Mouse (Mus musculus) bone marrow macrophage, adult 2 months (primary cell): Measurements from ENCODE around the gene Ankmy2.

ENCODE experiments used
- CTCF ChIP-seq: IDR thresholded peaks from 2 replicates; pipeline ENCODE4 v1.5.1; 2012; ENCODE audit warnings: low read depth, mild to moderate bottlenecking, low read length, moderate library complexity
- POLR2A ChIP-seq: IDR thresholded peaks from 2 replicates; pipeline ENCODE4 v1.6.1; 2012; ENCODE audit warnings: mild to moderate bottlenecking, low read depth, low read length, borderline replicate concordance

DNA sequence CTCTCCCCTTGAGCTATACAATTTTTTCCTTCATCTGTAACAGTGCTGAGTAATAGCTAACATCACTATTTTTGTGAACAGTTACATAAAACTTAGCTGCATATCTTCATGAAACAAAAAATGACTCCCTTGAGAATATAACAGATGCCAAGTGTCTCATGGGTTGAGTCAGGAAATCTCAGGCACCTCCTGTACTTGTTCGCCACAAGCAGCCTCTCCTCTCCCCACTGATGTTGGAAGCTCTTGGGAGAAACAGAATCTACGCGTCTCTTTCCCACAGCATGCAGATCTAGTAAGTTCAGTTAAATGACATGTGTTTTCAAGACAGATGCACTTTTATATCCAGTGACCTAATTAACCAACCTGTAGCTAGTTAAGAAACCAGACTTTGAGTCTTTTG is 44.8 kb upstream of the Ankmy2 start:
- TF ChIP-seq POLR2A (no peak), CTCF (no peak)
